Mouse (Mus musculus): Measurements from ENCODE around the gene Ano6.

The Ano6 gene

DNA sequence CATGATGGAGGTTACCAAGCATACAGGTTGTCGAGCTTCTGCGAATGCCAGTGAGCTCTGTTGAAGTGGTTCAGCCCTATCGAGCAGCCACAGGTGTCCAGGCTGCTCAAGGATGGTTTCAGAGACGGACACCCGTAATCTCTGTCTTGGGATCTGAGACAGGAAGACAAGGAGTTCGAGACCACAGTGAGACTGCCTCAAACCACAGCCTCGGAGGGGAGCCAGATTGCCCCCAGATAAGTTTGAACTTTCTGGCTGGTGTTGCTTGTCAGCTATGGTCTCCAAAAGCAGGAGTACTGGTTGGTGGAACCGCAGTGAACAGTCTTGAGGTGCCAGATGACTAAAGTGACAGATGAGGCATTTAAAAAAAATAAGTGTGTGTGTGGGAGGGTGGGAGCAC lies 81.8 kb downstream of the Ano6 start:
- no peak for TF ChIP-seq GATA4 (IDR thresholded peaks at IDR 0.05; ENCODE audit: insufficient replicate concordance, low read length)

DNA sequence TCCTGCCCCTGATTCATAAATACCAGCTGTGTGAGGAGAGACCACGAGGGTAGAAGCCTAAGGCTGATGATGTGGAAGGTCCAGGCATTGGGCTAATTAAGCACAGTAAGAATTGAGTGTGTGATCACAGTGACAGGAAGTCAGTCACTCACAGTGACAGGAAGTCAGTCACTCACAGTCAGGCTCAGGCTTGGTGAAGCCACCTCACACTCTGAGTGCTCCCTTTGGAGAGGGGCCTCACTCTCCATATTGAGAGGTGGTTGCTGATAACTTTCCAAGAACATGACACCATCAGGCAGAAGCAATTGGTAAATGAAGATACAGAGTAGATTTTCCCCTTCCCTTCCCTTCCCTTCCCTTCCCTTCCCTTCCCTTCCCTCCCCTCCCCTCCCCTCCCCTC lies 82.6 kb downstream of the Ano6 start:
- TF ChIP-seq GATA4 (IDR thresholded peaks at IDR 0.05; ENCODE audit: insufficient replicate concordance, low read length): no peak

DNA sequence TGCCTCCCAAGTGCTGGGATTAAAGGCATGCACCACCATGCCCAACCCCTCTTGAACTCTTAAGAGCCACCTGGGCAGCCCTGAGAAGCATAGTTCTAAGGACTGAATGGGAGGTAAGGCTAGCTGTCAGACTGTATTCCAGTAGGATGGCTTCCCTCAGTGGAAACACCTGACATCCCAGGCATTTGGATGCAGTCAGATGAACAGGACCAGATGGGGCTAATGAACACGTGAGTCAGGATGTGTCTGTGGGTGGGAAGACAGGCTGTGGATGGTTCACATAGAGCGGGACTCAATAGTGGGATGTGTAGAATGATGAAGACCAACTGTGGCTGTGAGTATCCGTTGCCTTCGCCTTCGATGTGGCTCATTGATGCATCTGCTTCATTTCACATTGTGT lies 83.6 kb downstream of the Ano6 start:
- no peak for TF ChIP-seq GATA4 (IDR thresholded peaks at IDR 0.05; ENCODE audit: insufficient replicate concordance, low read length)

DNA sequence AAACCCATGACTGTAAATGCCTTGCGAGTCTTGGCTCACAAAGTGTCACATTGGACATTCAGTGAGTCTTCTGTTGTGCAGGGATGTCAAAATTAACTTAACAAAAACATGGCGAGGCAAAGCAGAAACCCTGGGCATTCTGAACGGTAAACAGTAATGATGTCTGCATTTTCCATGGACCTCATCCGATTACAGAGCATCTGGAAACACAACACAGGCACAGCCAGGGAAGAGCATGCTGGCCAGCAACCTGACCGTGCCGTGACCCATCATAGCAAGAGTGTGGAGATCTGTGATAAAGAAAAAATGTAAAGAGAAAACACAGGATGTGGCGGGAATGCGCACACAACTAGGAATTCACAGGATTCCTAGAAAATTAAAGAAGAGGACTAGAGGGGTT lies 84.1 kb downstream of the Ano6 start:
- TF ChIP-seq GATA4 (IDR thresholded peaks at IDR 0.05; ENCODE audit: insufficient replicate concordance, low read length): no peak

DNA sequence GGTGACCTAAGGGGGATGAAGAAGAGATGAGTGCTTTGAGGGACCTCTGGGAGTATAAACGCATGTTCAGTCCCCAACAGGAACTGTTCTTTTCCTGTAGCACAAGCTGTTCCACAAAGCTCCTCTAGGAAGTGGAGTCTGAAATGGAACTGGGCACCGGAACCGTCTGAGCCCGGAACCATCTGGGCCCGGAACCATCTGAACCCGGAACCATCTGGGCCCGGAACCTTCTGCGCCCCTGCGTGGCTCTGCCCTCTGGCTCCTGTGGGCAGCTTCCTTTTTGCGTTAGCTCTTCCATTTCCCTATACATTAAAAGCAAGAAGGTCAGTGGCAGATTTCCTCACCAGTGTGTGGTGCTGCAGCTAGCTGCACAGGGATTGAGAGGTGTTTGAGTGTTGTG lies 85.3 kb downstream of the Ano6 start:
- no peak for TF ChIP-seq GATA4 (IDR thresholded peaks at IDR 0.05; ENCODE audit: insufficient replicate concordance, low read length)

DNA sequence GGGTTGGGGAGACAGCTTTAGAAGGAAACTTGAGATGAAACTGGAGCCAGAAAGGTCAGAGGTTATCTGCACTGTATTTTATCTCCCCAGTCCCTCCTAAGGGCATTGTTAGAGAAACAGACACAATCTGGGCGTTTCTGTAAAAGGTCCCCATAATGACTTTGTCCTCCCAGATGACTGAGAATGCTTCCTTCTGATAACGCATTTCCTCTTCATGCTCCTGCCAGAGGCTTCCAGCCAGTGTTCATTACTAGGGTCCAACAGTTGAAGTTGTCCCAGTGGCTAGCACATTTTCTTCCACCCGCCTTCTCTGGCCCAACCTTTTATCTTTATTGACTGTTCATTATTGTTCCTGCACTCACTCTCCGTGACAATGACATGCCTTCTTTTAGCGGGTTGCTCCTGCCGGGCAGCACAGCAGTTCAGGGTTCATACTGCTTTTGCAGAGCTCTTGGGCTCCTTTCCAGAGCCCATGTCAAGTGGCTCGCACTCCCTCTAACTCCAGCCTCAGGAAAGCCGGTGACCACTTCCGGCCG lies 90.0 kb downstream of the Ano6 start:
- TF ChIP-seq GATA4 (IDR thresholded peaks at IDR 0.05; ENCODE audit: insufficient replicate concordance, low read length): peak; percentile 98

DNA sequence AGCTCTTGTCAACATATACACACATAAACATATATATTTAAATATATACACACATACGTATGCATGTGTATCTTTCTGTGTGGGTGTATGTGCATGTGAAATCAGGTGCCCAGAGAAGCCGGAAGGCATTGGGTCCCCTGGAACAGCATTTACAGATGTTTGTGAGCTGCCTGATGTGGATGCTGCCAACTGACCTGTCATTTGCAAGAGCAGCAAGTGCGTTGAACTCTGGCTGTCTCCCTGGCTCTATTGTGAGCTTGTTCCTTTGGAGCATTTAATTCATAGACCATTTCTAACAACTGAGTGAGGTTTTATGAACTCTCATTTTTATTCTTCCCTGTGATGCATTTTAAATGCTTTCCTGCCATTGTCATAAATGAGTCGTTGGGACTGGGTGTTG lies 91.8 kb downstream of the Ano6 start:
- TF ChIP-seq GATA4 (IDR thresholded peaks at IDR 0.05; ENCODE audit: insufficient replicate concordance, low read length): no peak

DNA sequence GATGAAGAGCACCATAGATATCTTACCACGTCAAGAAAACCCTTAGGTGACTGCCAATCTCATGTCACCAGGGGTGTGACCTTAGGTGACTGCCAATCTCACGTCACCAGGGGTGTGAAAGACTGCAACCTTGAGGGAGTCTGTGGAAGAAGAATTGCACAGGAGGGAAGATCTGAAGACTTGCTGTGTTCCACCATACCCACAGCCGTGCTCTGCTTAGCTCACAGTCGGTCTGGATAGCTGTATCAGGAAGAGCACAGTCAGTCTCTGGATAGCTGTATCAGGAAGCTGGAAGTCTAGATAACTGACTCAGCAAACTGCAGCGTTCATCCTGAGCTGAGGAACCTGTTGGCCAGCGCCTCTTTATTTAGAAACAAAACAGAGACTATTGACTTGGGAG lies 92.9 kb downstream of the Ano6 start:
- no peak for TF ChIP-seq GATA4 (IDR thresholded peaks at IDR 0.05; ENCODE audit: insufficient replicate concordance, low read length)

DNA sequence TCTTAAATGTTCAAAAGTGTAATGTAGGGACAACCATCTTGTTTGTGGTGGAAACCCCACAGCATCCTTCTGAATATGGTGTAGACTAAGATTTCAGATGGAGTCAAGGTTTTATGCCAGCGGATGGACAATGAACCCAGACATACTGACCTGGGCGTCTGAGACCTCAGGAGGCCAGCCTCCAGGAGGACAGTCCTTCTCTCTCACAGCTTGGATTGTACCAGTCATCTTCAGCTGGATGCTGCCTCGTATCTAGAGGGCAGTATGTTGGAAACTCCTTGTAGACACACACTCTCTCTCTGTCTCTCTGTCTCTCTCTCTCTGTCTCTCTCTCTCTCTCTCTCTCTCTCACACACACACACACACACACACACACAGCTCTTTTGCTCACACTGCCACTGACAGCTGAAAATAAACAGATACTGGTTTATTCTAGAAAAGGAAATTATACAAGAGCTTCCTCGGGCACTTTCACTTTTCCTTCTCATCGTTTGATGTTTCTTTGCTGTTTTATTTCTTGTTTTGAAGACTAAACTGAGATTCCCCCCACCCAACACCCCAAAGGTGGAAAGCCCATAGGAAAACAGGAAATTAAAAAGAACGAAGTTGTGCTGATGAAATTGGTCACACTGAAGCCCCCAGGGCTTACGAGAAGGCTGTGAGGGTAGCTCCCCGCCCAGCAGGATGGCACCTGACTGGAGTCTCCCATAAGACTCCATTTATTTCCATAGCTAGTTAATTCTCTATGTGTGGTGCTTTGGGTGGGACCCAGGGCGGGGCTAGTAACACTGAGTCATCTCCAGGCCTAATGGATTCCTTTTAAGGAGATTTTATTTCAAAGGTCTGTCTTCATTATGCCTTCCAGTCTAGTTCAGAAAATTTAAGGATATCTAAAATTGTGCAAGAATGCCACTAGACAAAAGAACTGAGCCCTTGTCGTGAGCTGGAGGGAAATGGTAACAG lies 94.3 kb downstream of the Ano6 start:
- TF ChIP-seq GATA4 (IDR thresholded peaks at IDR 0.05; ENCODE audit: insufficient replicate concordance, low read length): no peak

DNA sequence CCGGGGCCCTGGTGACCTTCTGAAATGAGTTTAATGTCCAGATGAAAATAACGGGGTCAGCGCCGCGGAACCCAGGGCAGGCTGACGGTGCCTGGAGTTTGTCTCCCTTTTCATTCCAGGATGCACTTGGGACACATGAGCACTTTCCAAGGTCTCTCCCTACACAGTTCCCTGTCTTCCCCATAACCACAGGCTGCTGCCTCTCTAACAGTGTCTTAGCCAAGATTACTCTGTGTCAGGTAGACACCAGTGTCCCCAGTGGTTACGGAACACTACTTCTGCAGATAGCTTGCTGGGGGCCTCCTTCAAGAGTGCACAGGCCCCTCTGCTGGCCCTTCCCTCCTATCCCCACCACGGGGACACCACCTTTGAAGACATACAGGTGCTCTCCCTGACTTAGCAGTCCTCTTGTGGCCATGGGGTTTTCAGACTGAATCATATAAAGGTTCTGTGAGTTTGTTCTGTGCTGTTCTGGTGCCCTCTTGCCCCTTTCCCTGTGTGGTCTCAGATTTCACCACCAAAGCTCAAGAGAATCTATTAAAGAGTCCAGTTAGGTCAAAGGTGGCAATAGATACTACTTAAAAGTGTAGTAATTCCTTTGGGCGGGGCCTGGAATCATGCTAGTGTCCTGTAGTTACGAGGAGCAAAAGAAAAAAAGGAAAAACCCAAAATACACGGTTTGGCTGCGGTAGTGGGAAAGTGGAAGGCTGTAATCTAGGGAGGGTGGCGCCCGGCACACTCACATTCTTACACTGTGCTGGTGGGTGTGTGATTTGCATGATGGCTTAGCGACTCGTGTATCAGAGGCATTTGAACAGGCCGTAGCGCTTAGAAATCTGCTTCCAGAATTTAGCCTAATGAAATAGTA lies 95.5 kb downstream of the Ano6 start:
- TF ChIP-seq GATA4 (IDR thresholded peaks at IDR 0.05; ENCODE audit: insufficient replicate concordance, low read length): no peak

DNA sequence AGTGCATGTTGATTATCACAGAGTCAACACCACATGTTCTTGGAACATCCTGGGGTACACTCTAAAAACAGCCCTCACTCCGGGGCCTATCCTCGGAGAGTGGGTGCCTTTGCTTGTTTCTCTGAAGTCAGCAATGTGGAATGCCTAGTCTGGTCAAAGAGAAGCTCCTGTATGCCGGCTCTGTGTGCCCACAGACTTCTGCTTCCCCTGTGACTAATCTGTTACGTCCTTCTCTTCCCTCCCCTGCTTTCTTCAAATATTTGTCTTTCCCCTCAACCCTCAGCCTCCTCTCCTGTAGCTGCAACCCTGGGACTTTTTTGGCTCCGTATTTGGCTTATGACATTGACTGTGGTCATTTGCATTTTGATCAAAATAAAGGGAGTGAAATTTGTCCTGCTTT lies 96.7 kb downstream of the Ano6 start:
- no peak for TF ChIP-seq GATA4 (IDR thresholded peaks at IDR 0.05; ENCODE audit: insufficient replicate concordance, low read length)

DNA sequence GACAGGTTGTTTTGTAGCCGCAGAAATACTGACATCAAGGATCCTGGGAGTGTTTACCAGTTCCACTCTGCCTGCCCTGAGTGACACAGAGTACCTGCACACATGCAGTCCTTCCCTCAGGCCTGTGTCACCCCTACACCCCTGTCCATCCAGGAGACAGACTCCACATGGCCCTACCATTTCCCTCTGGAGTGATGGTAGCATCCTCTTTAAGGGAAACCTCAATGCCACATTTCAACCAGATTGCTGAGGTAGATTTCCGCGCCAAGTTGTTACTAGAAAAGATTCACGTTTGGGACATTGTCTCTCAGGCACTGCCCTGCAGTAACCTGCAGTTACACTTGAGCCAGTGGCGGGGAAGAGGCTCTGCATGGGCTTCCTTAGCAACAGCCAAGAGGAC lies 97.9 kb downstream of the Ano6 start:
- TF ChIP-seq GATA4 (IDR thresholded peaks at IDR 0.05; ENCODE audit: insufficient replicate concordance, low read length): no peak

DNA sequence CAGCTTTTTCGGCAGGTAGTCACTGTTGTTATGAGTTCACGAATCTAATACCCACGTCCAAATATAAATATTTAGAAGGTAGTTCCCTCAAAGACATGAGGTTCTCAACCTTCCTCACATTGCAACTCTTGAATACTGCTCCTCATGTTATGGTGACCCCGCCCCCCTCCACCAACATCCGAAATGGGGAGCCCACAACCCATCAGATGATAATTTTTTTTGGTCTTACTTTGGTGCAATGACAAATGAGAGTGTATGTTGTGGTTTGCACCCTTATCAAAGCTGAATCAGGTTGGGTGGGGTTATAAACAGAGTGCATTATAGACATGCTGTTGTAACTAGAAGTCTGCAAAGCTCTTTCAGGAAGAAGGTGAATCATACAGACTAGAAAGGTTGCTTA lies 99.7 kb downstream of the Ano6 start:
- TF ChIP-seq GATA4 (IDR thresholded peaks at IDR 0.05; ENCODE audit: insufficient replicate concordance, low read length): no peak

DNA sequence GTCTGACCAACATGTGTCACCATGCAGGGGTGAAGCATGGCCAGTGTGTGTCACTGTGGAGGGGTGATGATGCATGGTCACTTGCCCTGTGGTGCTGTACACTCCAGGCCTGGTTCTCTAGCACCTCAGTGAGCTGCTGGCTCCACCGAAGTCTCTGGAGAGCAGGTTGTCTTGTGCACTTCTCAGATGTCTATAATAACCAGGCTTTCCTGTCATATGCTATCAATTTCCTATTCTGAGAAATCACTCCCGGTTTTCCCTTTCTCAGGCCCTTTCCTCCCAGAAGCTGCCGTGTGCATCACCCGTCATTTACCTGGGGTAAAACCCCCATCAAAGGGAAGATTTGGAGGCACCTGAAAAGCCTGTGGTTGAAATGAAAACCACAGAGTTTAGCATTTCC lies 101.5 kb downstream of the Ano6 start:
- TF ChIP-seq GATA4 (IDR thresholded peaks at IDR 0.05; ENCODE audit: insufficient replicate concordance, low read length): no peak

DNA sequence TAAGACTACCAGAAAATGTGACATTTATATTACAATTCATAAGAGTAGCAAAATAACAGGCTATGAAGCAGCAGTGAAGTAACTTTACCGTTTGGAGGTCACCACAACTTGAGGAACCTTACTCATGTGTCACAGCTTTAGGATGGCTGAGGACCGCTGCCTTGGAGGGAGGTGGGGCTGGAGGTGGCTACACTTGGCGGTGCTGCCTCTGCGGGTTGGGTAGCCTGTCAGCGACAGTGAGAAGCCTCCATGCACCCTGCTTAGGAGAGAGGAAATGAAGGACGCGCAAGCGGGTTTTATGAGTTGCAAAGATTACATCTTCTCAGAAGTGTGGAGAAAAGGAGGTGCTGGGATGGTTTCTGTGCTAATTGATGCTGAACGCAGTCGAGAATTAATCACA lies 102.3 kb downstream of the Ano6 start:
- TF ChIP-seq GATA4 (IDR thresholded peaks at IDR 0.05; ENCODE audit: insufficient replicate concordance, low read length): no peak

DNA sequence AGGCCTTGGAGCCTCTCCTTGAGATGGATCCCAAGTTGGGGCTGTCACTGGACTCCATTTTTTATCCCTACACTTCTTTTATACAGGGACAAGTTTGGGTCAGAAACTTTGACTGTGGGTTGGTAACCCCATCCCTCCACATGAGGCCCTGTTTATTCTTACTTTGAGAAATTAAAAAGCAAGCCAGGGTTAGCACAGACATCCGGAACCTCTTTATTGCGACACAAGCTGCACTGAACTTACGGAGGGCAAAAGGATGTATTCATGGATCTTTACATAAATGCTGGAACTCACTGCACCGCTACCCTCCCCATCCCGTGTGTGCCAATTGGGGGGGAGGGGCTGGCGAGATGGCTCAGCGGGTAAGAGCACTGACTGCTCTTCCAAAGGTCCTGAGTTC lies 105.1 kb downstream of the Ano6 start:
- no peak for TF ChIP-seq GATA4 (IDR thresholded peaks at IDR 0.05; ENCODE audit: insufficient replicate concordance, low read length)
